Mouse (Mus musculus) G1E (cell line): ENCODE measurements around the gene Dhrs1.

ENCODE experiments used
- CTCF ChIP-seq: IDR thresholded peaks from 2 replicates; pipeline ENCODE4 v1.5.1; 2012; ENCODE audit warnings: low read depth, low read length, inconsistent platforms, mixed read lengths
- GATA1 ChIP-seq: IDR thresholded peaks from 2 replicates; pipeline ENCODE4 v1.6.1; 2012; ENCODE audit warnings: borderline replicate concordance, low read length, inconsistent platforms, mixed read lengths

GRCm38 (mm10) chr14:55781310-55781709 is 35.8 kb upstream of the Dhrs1 start:
- no peak for TF ChIP-seq GATA1
- peak; percentile 96 for TF ChIP-seq CTCF
